Mouse (Mus musculus): ENCODE data around the gene Atl3.

DNA sequence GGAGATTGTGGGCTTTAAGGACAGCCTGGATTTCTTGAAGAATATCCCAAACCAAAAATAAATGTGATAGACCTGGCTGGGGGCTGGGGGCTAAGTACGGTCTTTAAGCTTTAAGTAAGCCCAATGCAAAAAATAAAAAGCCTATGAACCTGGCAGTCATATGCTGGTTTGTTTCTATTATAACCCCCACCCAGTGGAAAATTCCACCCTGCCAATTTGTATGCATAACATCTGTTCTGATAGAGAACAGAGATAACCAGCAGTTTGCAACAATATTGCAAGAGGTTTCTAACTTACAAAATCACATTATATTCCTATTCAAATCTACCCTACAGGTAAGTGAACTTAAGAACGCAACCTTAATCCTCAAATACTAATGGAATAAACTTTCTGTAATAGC lies 23.2 kb upstream of the Atl3 start:
- TF ChIP-seq TAL1 (IDR thresholded peaks at IDR 0.05; ENCODE audit: low read length) (no peak), GATA1 (IDR thresholded peaks at IDR 0.05; ENCODE audit: low read length) (no peak)

Measured in erythroblast, embryonic 14.5 days (primary cell).